Mouse (Mus musculus) bone marrow, adult 2 months (tissue): ENCODE results near the gene Tenm3.

Source experiments
- CTCF ChIP-seq: fragments of 200-500 bp; IDR thresholded peaks from 2 replicates; pipeline ENCODE4 v1.5.1; 2011; ENCODE audit warnings: low read length, control low read depth; ENCODE audit not compliant: control insufficient read depth, insufficient read depth
- POLR2A ChIP-seq: fragments of 200-500 bp; IDR thresholded peaks from 2 replicates; pipeline ENCODE4 v1.6.1; 2011; ENCODE audit warnings: low read depth, mild to moderate bottlenecking, control low read depth, low read length, borderline replicate concordance; ENCODE audit not compliant: control insufficient read depth

- TF ChIP-seq CTCF (no peak), POLR2A (no peak)
Measured at GRCm38 (mm10) chr8:48579144-48579543, 264.6 kb downstream of the Tenm3 start.
